Mouse (Mus musculus) granulocyte monocyte progenitor cell, adult 5-6 weeks (primary cell): ENCODE measurements at regions not wholly inside any gene's neighbourhood (a gene's known extent, or its start where the extent isn't known, plus 50 kb on each side); places are given as distances from the start of the nearest gene placed in this dataset.
A peak's percentile ranks its signal among the peaks of the same experiment; 100 is the strongest.

Source experiments
- ATAC-seq: replicated peaks from 2 replicates; pipeline ENCODE4 v1.8.0; 2016; ENCODE audit warnings: mild to moderate bottlenecking, moderate TSS enrichment, inconsistent platforms; ENCODE audit not compliant: poor library complexity, severe bottlenecking

GRCm38 (mm10) chr4:72511220-72511619 is 310.5 kb upstream of the Tle1 start:
- ATAC-seq: no peak

- ATAC-seq: no peak
These were observed 281.0 kb upstream of the Tle1 start for GRCm38 (mm10) chr4:72481748-72482147.

- ATAC-seq: no peak
These were observed 279.8 kb upstream of the Tle1 start for GRCm38 (mm10) chr4:72480535-72480934.

- no peak for ATAC-seq
These were observed 268.6 kb upstream of the Tle1 start for GRCm38 (mm10) chr4:72469236-72469875.

- no peak for ATAC-seq
These were observed 243.6 kb upstream of the Tle1 start for GRCm38 (mm10) chr4:72444177-72444770.

GRCm38 (mm10) chr4:72437367-72437766 is 236.6 kb upstream of the Tle1 start:
- peak; percentile 94 for ATAC-seq

GRCm38 (mm10) chr4:72425316-72425715 is 224.6 kb upstream of the Tle1 start:
- ATAC-seq: peak; percentile 99

- peak; percentile 62 for ATAC-seq
These were observed 211.5 kb upstream of the Tle1 start for GRCm38 (mm10) chr4:72412100-72412788.

GRCm38 (mm10) chr4:72411343-72411742 is 210.6 kb upstream of the Tle1 start:
- peak; percentile 65 for ATAC-seq

- no peak for ATAC-seq
These were observed 200.0 kb upstream of the Tle1 start for GRCm38 (mm10) chr4:72400759-72401158.

GRCm38 (mm10) chr4:72391887-72392435 is 191.2 kb upstream of the Tle1 start:
- no peak for ATAC-seq

GRCm38 (mm10) chr4:72389811-72390625 is 189.3 kb upstream of the Tle1 start:
- no peak for ATAC-seq

- ATAC-seq: no peak
These were observed 184.2 kb upstream of the Tle1 start for GRCm38 (mm10) chr4:72384901-72385264.

GRCm38 (mm10) chr4:72384259-72384900 is 183.7 kb upstream of the Tle1 start:
- ATAC-seq: no peak

- no peak for ATAC-seq
These were observed 183.0 kb upstream of the Tle1 start for GRCm38 (mm10) chr4:72383729-72384128.

- no peak for ATAC-seq
These were observed 181.9 kb upstream of the Tle1 start for GRCm38 (mm10) chr4:72382517-72383147.

- ATAC-seq: no peak
These were observed 181.0 kb upstream of the Tle1 start for GRCm38 (mm10) chr4:72381742-72382141.

- no peak for ATAC-seq
These were observed 180.4 kb upstream of the Tle1 start for GRCm38 (mm10) chr4:72381116-72381515.

- no peak for ATAC-seq
These were observed 178.8 kb upstream of the Tle1 start for GRCm38 (mm10) chr4:72379515-72379914.

GRCm38 (mm10) chr4:72379011-72379410 is 178.3 kb upstream of the Tle1 start:
- ATAC-seq: no peak
